Comparison of ENCODE assay signal across 8 mouse cellular contexts in genomic region chr9:41736234-41736859, GRCm38 (mm10).
DNase-seq lines count a peak whose midpoint lies in the region; ATAC-seq and TF ChIP-seq lines count a peak whose summit lies in the region.

No protein-coding gene starts in this region.

- TF ChIP-seq CTCF in liver, postnatal 0 days (IDR thresholded peaks at IDR 0.05; ENCODE audit: low read depth), result no peak

- no peaks in the 10 kb centered on the region for H3K36me3 ChIP-seq in lung, embryonic 16.5 days (ENCODE audit: control insufficient read depth, insufficient read depth, low read length)
- no peaks in the 10 kb centered on the region for H3K36me3 ChIP-seq in hindbrain, embryonic 12.5 days
- no peaks in the 10 kb centered on the region for H3K36me3 ChIP-seq in liver, postnatal 0 days (replicated peaks; ENCODE audit: insufficient read depth, low read length)
- no peaks in the 10 kb centered on the region for H3K36me3 ChIP-seq in stomach, embryonic 16.5 days (ENCODE audit: control insufficient read depth, insufficient read depth, low read length)

- H3K9ac ChIP-seq in lung, embryonic 16.5 days (ENCODE audit: low read length), result peak overlapping the region; percentile 61
- peak overlapping the region; percentile 52 for H3K9ac ChIP-seq in hindbrain, embryonic 12.5 days
- peak overlapping the region; percentile 30; the same call in 1 of the 2 replicates for H3K9ac ChIP-seq in liver, postnatal 0 days (replicated peaks)
- peak overlapping the region; percentile 72 for H3K9ac ChIP-seq in stomach, embryonic 16.5 days (ENCODE audit: low read length)

- peak; percentile 9 to 57 for DNase-seq in adrenal gland, adult (ENCODE audit: inconsistent age in 2 of 2, low spot score in 1 of 2)
- DNase-seq in adrenal gland, postnatal 4 days (ENCODE audit: low spot score in 2 of 2), result no peak
- DNase-seq in lung, postnatal 14 days, result no peak
- DNase-seq in liver, postnatal 0 days, result no peak
- no peak for DNase-seq in spleen, adult 18-20 months

- no peaks in the 10 kb centered on the region; the same call in 1 of the 2 replicates for H3K27me3 ChIP-seq in lung, embryonic 16.5 days (ENCODE audit: control insufficient read depth, insufficient read depth, low read depth, low read length)
- H3K27me3 ChIP-seq in hindbrain, embryonic 12.5 days, result no peaks in the 10 kb centered on the region
- 0 out of 2 replicates have a peak, but pooled peaks cover 5% of the 10 kb centered on the region for H3K27me3 ChIP-seq in liver, postnatal 0 days (ENCODE audit: insufficient read depth, low read length)
- no peaks in the 10 kb centered on the region for H3K27me3 ChIP-seq in stomach, embryonic 16.5 days (ENCODE audit: control insufficient read depth, insufficient read depth, low read length)

- peak overlapping the region; percentile 71 for H3K4me2 ChIP-seq in lung, embryonic 16.5 days (ENCODE audit: low read depth, low read length)
- H3K4me2 ChIP-seq in hindbrain, embryonic 12.5 days (replicated peaks), result peak overlapping the region; percentile 56
- H3K4me2 ChIP-seq in liver, postnatal 0 days (ENCODE audit: low read depth, low read length), result peak overlapping the region; percentile 67
- peak overlapping the region; percentile 86 for H3K4me2 ChIP-seq in stomach, embryonic 16.5 days (ENCODE audit: low read depth, low read length)

- peak overlapping the region; percentile 66 for H3K27ac ChIP-seq in lung, embryonic 16.5 days (ENCODE audit: low read length)
- peak overlapping the region; percentile 98 for H3K27ac ChIP-seq in hindbrain, embryonic 12.5 days
- no peak overlapping the region for H3K27ac ChIP-seq in liver, postnatal 0 days (ENCODE audit: low read depth)
- H3K27ac ChIP-seq in stomach, embryonic 16.5 days (ENCODE audit: low read length), result peak overlapping the region; percentile 81

- peaks cover 13% of the 10 kb centered on the region for H3K4me1 ChIP-seq in lung, embryonic 16.5 days (replicated peaks; ENCODE audit: control insufficient read depth, insufficient read depth, low read length)
- peaks cover 22% of the 10 kb centered on the region for H3K4me1 ChIP-seq in hindbrain, embryonic 12.5 days
- H3K4me1 ChIP-seq in liver, postnatal 0 days (ENCODE audit: insufficient read depth), result no peaks in the 10 kb centered on the region
- H3K4me1 ChIP-seq in stomach, embryonic 16.5 days (ENCODE audit: control insufficient read depth, insufficient read depth, low read length), result peaks cover 6% of the 10 kb centered on the region; the same call in 1 of the 2 replicates

- H3K4me3 ChIP-seq in lung, embryonic 16.5 days (ENCODE audit: low read length), result peak overlapping the region; percentile 39
- H3K4me3 ChIP-seq in hindbrain, embryonic 12.5 days, result peak overlapping the region; percentile 29
- peak overlapping the region; percentile 27 for H3K4me3 ChIP-seq in liver, postnatal 0 days (ENCODE audit: low read depth, low read length)
- H3K4me3 ChIP-seq in stomach, embryonic 16.5 days (replicated peaks; ENCODE audit: low read length), result peak overlapping the region; percentile 50

- H3K9me3 ChIP-seq in lung, embryonic 16.5 days (ENCODE audit: control insufficient read depth, low read length), result no peaks in the 10 kb centered on the region
- no peaks in the 10 kb centered on the region for H3K9me3 ChIP-seq in hindbrain, embryonic 12.5 days (replicated peaks)
- H3K9me3 ChIP-seq in liver, postnatal 0 days (ENCODE audit: low read length), result no peaks in the 10 kb centered on the region
- no peaks in the 10 kb centered on the region for H3K9me3 ChIP-seq in stomach, embryonic 16.5 days (replicated peaks; ENCODE audit: control insufficient read depth, low read length)

- TF ChIP-seq EP300 in liver, postnatal 0 days (IDR thresholded peaks at IDR 0.05; ENCODE audit: low read depth), result no peak

- ATAC-seq in lung, embryonic 16.5 days (ENCODE audit: low read depth), result peak; percentile 55; the same call in 1 of the 2 replicates
- ATAC-seq in hindbrain, embryonic 12.5 days (ENCODE audit: low FRiP score), result peak; percentile 81
- ATAC-seq in liver, postnatal 0 days, result no peak
- peak; percentile 49; the same call in 1 of the 2 replicates for ATAC-seq in stomach, embryonic 16.5 days (ENCODE audit: insufficient read depth, low FRiP score)

- 1% methylated on average over 16 of the region's 16 CpGs for WGBS in lung, embryonic 16.5 days
- under 1% methylated on average over 16 of the region's 16 CpGs for WGBS in hindbrain, embryonic 12.5 days
- 6% methylated on average over 16 of the region's 16 CpGs for WGBS in liver, postnatal 0 days (ENCODE audit: insufficient replicate concordance)
- 2% methylated on average over 16 of the region's 16 CpGs for WGBS in stomach, embryonic 16.5 days

Comparison
In these comparisons a context has a peak if more than half of its experiments do, and no peak if none do; other contexts are left out.
1. DNase-seq: peak in adrenal gland, adult (2 of 2); none in adrenal gland, postnatal 4 days (0 of 2), lung, postnatal 14 days (single experiment), liver, postnatal 0 days (single experiment) and spleen, adult 18-20 months (0 of 2).
2. Peak in every context shown above with its lines, with median percentiles within 50 percentile points of each other: H3K4me2 ChIP-seq, H3K4me3 ChIP-seq and H3K9ac ChIP-seq.